Mouse (Mus musculus): Measurements from ENCODE around the gene Tomt.

DNA sequence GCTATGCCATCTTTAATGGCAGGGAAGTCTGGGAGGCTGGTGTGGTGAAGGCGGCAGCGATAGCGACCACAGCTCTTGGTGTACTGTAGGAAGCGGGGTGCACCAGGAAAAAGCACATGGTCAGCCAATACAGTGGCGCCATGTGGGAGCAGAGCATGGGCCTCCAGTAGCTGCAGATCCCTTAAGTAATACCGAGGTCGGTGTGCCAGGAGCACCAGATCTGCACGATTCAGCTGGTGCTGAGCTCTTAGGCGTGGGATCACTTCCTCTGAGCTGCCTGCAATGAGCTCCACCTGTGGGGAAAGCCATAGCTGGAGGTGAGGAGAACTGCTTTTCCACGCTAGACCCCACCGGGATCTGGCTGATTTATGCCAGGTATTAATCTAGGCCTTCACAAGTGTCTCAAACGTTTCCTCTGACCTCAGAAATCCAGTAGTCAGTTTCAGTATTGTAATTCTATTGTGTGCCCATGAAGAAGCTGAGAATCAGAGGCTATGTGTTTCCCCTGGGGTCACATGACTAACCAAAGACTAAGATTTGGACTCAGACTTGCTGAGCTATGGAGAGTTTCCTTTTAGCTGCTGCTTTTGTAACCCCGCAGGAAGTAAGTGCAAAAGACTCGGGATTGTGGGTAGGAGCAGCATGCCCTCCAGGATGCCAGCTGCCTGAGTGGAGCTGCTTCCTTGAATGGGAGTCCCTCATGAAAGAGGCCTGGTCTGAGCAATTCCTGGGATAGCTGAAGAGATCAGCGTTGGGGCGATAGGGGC is 5.6 kb downstream of the Tomt start:
- TF ChIP-seq CTCF (IDR thresholded peaks at IDR 0.05; ENCODE audit: extremely low read depth, insufficient read depth, low read length) (no peak), POLR2A (IDR thresholded peaks at IDR 0.05; ENCODE audit: extremely low read depth, insufficient read depth, low read length) (no peak)
